Mouse (Mus musculus) right cerebral cortex, postnatal 10 days (tissue): ENCODE results near the gene Ptprn2.
A peak's percentile ranks its signal among the peaks of the same experiment; 100 is the strongest.

Source experiments
- DNase-seq, 2 experiments: peaks; one replicate each; pipeline ENCODE4 v3.0.0; 2021; ENCODE audit warnings: low spot score in 2 of 2

Gene Ptprn2

GRCm38 (mm10) chr12:116641339-116642190 lies 156.0 kb downstream of the Ptprn2 start:
- DNase-seq: no peak

GRCm38 (mm10) chr12:116642191-116642549 lies 156.7 kb downstream of the Ptprn2 start:
- DNase-seq: no peak

- no peak for DNase-seq
Observed at GRCm38 (mm10) chr12:116646771-116647170, 161.3 kb downstream of the Ptprn2 start.

GRCm38 (mm10) chr12:116648584-116649206 lies 163.2 kb downstream of the Ptprn2 start:
- DNase-seq: peak; percentile 75 to 84

- DNase-seq: no peak
Observed at GRCm38 (mm10) chr12:116653684-116654083, 168.2 kb downstream of the Ptprn2 start.

- peak in 1 of 2 experiments; percentile 34 for DNase-seq
Observed at GRCm38 (mm10) chr12:116660076-116660475, 174.6 kb downstream of the Ptprn2 start.

- DNase-seq: peak in 1 of 2 experiments; percentile 13
Observed at GRCm38 (mm10) chr12:116661018-116661417, 175.5 kb downstream of the Ptprn2 start.

- peak; percentile 65 to 83 for DNase-seq
Observed at GRCm38 (mm10) chr12:116677701-116678100, 192.2 kb downstream of the Ptprn2 start.

GRCm38 (mm10) chr12:116689832-116690231 lies 204.3 kb downstream of the Ptprn2 start:
- no peak for DNase-seq

- peak in 1 of 2 experiments; percentile 38 for DNase-seq
Observed at GRCm38 (mm10) chr12:116709535-116709934, 224.0 kb downstream of the Ptprn2 start.

GRCm38 (mm10) chr12:116710716-116711115 lies 225.2 kb downstream of the Ptprn2 start:
- DNase-seq: peak; percentile 40 to 58

- DNase-seq: no peak
Observed at GRCm38 (mm10) chr12:116711133-116711532, 225.6 kb downstream of the Ptprn2 start.

GRCm38 (mm10) chr12:116713096-116713495 lies 227.6 kb downstream of the Ptprn2 start:
- DNase-seq: no peak

GRCm38 (mm10) chr12:116721062-116721461 lies 235.5 kb downstream of the Ptprn2 start:
- peak in 1 of 2 experiments; percentile 52 for DNase-seq

- no peak for DNase-seq
Observed at GRCm38 (mm10) chr12:116740141-116740540, 254.6 kb downstream of the Ptprn2 start.

GRCm38 (mm10) chr12:116741300-116741699 lies 255.8 kb downstream of the Ptprn2 start:
- DNase-seq: no peak

- no peak for DNase-seq
Observed at GRCm38 (mm10) chr12:116746401-116746800, 260.9 kb downstream of the Ptprn2 start.

GRCm38 (mm10) chr12:116752784-116753183 lies 267.3 kb downstream of the Ptprn2 start:
- no peak for DNase-seq

- DNase-seq: no peak
Observed at GRCm38 (mm10) chr12:116763961-116764360, 278.4 kb downstream of the Ptprn2 start.

GRCm38 (mm10) chr12:116770911-116771310 lies 285.4 kb downstream of the Ptprn2 start:
- DNase-seq: no peak

- no peak for DNase-seq
Observed at GRCm38 (mm10) chr12:116771493-116771892, 286.0 kb downstream of the Ptprn2 start.

- DNase-seq: no peak
Observed at GRCm38 (mm10) chr12:116772081-116772566, 286.6 kb downstream of the Ptprn2 start.

GRCm38 (mm10) chr12:116773344-116773743 lies 287.8 kb downstream of the Ptprn2 start:
- no peak for DNase-seq
